Mouse (Mus musculus) intestine, embryonic 16.5 days (tissue): ENCODE measurements at regions not wholly inside any gene's neighbourhood (a gene's known extent, or its start where the extent isn't known, plus 50 kb on each side); places are given as distances from the start of the nearest gene placed in this dataset.

Experiments used
- ATAC-seq: fragments of 200-750 bp; cut with Nextera tagmentation; 2 replicates; pipeline ENCODE4 v1.8.0; 2017; ENCODE audit warnings: moderate TSS enrichment, moderate library complexity
- H3K27ac ChIP-seq: fragments of 300-500 bp; sonication (generic); 2 replicates; pipeline ENCODE4 v1.5.1; 2014; ENCODE audit warnings: mild to moderate bottlenecking, low read length
- H3K27me3 ChIP-seq: fragments of 300-500 bp; sonication (generic); replicated peaks from 2 replicates; pipeline ENCODE4 v1.6.1; 2014; ENCODE audit warnings: low read length, control low read depth, mixed read lengths; ENCODE audit not compliant: control insufficient read depth, insufficient read depth
- H3K36me3 ChIP-seq: fragments of 300-500 bp; sonication (generic); 2 replicates; pipeline ENCODE4 v1.6.1; 2014; ENCODE audit warnings: low read length, control low read depth; ENCODE audit not compliant: control insufficient read depth, insufficient read depth
- H3K4me1 ChIP-seq: fragments of 300-500 bp; sonication (generic); 2 replicates; pipeline ENCODE4 v1.6.1; 2014; ENCODE audit warnings: low read length, control low read depth, mixed read lengths; ENCODE audit not compliant: control insufficient read depth, insufficient read depth
- H3K4me2 ChIP-seq: fragments of 300-500 bp; sonication (generic); 2 replicates; pipeline ENCODE4 v1.6.1; 2014; ENCODE audit warnings: low read depth, low read length, control low read depth
- H3K4me3 ChIP-seq: fragments of 300-500 bp; sonication (generic); 2 replicates; pipeline ENCODE4 v1.5.1; 2014; ENCODE audit warnings: mild to moderate bottlenecking, low read length
- H3K9ac ChIP-seq: fragments of 300-500 bp; sonication (generic); 2 replicates; pipeline ENCODE4 v1.6.1; 2014; ENCODE audit warnings: low read depth, low read length
- H3K9me3 ChIP-seq: fragments of 300-500 bp; sonication (generic); 2 replicates; pipeline ENCODE4 v1.6.1; 2016; ENCODE audit warnings: low read length, control low read depth; ENCODE audit not compliant: control insufficient read depth
- WGBS: fragments of 180-500 bp; shearing (Covaris S2); extraction: QIAGEN DNeasy Blood & Tissue Kit; methylation state at CpG from one replicate; pipeline ENCODE4 v1.1.7; 2014; 5-methylcytosine and 5-hydroxymethylcytosine counted together

GRCm38 (mm10) chr14:55168336-55168909, 51.7 kb upstream of the Jph4 start:
- 29% methylated on average over 10 of the region's 12 CpGs for WGBS
- Histone ChIP-seq H3K9ac (no peak overlapping the region), H3K4me2 (no peak overlapping the region), H3K36me3 (no peaks in the 10 kb centered on the region), H3K4me3 (no peak overlapping the region), H3K9me3 (no peaks in the 10 kb centered on the region), H3K27me3 (no peaks in the 10 kb centered on the region), H3K27ac (no peak overlapping the region), H3K4me1 (0 out of 2 replicates have a peak, but pooled peaks cover 4% of the 10 kb centered on the region)
- ATAC-seq = no peak

- Histone ChIP-seq H3K4me3 (no peak overlapping the region), H3K27me3 (no peaks in the 10 kb centered on the region), H3K4me1 (0 out of 2 replicates have a peak, but pooled peaks cover 3% of the 10 kb centered on the region), H3K9ac (no peak overlapping the region), H3K9me3 (no peaks in the 10 kb centered on the region), H3K36me3 (no peaks in the 10 kb centered on the region), H3K27ac (no peak overlapping the region), H3K4me2 (no peak overlapping the region)
- ATAC-seq = peak; percentile 31; the same call in 1 of the 2 replicates
- WGBS = 89% methylated on average over 18 of the region's 18 CpGs
Observed at GRCm38 (mm10) chr14:55169021-55169855, 52.5 kb upstream of the Jph4 start.

GRCm38 (mm10) chr14:55169856-55170117, 52.0 kb upstream of the Dhrs2 start:
- H3K4me1 ChIP-seq = no peaks in the 10 kb centered on the region
- H3K36me3 ChIP-seq = no peaks in the 10 kb centered on the region
- H3K27me3 ChIP-seq = no peaks in the 10 kb centered on the region
- H3K4me3 ChIP-seq = no peak overlapping the region
- H3K4me2 ChIP-seq = no peak overlapping the region
- H3K27ac ChIP-seq = no peak overlapping the region
- no peak for ATAC-seq
- no peak overlapping the region for H3K9ac ChIP-seq
- WGBS = 92% methylated on average over 9 of the region's 9 CpGs
- no peaks in the 10 kb centered on the region for H3K9me3 ChIP-seq

- Histone ChIP-seq H3K4me3 (no peak overlapping the region), H3K27me3 (no peaks in the 10 kb centered on the region), H3K9me3 (no peaks in the 10 kb centered on the region), H3K36me3 (no peaks in the 10 kb centered on the region), H3K27ac (no peak overlapping the region), H3K9ac (no peak overlapping the region), H3K4me2 (no peak overlapping the region), H3K4me1 (no peaks in the 10 kb centered on the region)
- WGBS = 85% methylated on average over 7 of the region's 7 CpGs
- no peak for ATAC-seq
Observed at GRCm38 (mm10) chr14:55171311-55172049, 50.3 kb upstream of the Dhrs2 start.
